Mouse (Mus musculus) MN1 (cell line): ENCODE results near the gene Phactr3.

Experiments
- DNase-seq: peaks from one replicate; pipeline ENCODE4 v3.0.0-alpha.2; 2016; ENCODE audit warnings: low spot score

Gene Phactr3

GRCm38 (mm10) chr2:178194908-178195307 lies 76.1 kb downstream of the Phactr3 start:
- no peak for DNase-seq

GRCm38 (mm10) chr2:178196038-178196437 lies 77.3 kb downstream of the Phactr3 start:
- no peak for DNase-seq

- no peak for DNase-seq
These were observed 78.8 kb downstream of the Phactr3 start for GRCm38 (mm10) chr2:178197542-178197941.

- DNase-seq: no peak
These were observed 85.7 kb downstream of the Phactr3 start for GRCm38 (mm10) chr2:178204455-178204854.

- DNase-seq: no peak
These were observed 89.4 kb downstream of the Phactr3 start for GRCm38 (mm10) chr2:178208186-178208600.

GRCm38 (mm10) chr2:178213826-178214225 lies 95.1 kb downstream of the Phactr3 start:
- DNase-seq: no peak

- DNase-seq: no peak
These were observed 95.8 kb downstream of the Phactr3 start for GRCm38 (mm10) chr2:178214531-178214930.

GRCm38 (mm10) chr2:178218461-178218860 lies 99.7 kb downstream of the Phactr3 start:
- DNase-seq: no peak

GRCm38 (mm10) chr2:178219454-178220147 lies 100.8 kb downstream of the Phactr3 start:
- DNase-seq: no peak

- no peak for DNase-seq
These were observed 101.5 kb downstream of the Phactr3 start for GRCm38 (mm10) chr2:178220148-178220717.

GRCm38 (mm10) chr2:178221003-178221402 lies 102.2 kb downstream of the Phactr3 start:
- DNase-seq: no peak

- DNase-seq: no peak
These were observed 110.5 kb downstream of the Phactr3 start for GRCm38 (mm10) chr2:178229231-178229630.

- no peak for DNase-seq
These were observed 114.7 kb downstream of the Phactr3 start for GRCm38 (mm10) chr2:178233487-178233886.

- DNase-seq: no peak
These were observed 118.3 kb downstream of the Phactr3 start for GRCm38 (mm10) chr2:178237056-178237455.

- no peak for DNase-seq
These were observed 119.7 kb downstream of the Phactr3 start for GRCm38 (mm10) chr2:178238503-178238902.

GRCm38 (mm10) chr2:178240886-178241285 lies 122.1 kb downstream of the Phactr3 start:
- DNase-seq: no peak

- no peak for DNase-seq
These were observed 122.6 kb downstream of the Phactr3 start for GRCm38 (mm10) chr2:178241374-178241773.

- DNase-seq: no peak
These were observed 124.2 kb downstream of the Phactr3 start for GRCm38 (mm10) chr2:178242996-178243395.

- no peak for DNase-seq
These were observed 126.1 kb downstream of the Phactr3 start for GRCm38 (mm10) chr2:178244866-178245265.

GRCm38 (mm10) chr2:178245841-178246240 lies 127.1 kb downstream of the Phactr3 start:
- no peak for DNase-seq

- no peak for DNase-seq
These were observed 128.0 kb downstream of the Phactr3 start for GRCm38 (mm10) chr2:178246767-178247166.

GRCm38 (mm10) chr2:178247274-178247673 lies 128.5 kb downstream of the Phactr3 start:
- no peak for DNase-seq

GRCm38 (mm10) chr2:178257117-178257825 lies 138.5 kb downstream of the Phactr3 start:
- DNase-seq: no peak
